Mouse (Mus musculus) liver, embryonic 14.5 days (tissue): ENCODE data around the gene Serpina9. TPM values are rescaled to one million over a fixed set of nuclear protein-coding genes. Genes with fewer than 3 reads are reported as not detected.

Experiments
- ATAC-seq: fragments of 200-750 bp; cut with Nextera tagmentation; 2 replicates; pipeline ENCODE4 v1.8.0; 2017; ENCODE audit warnings: moderate number of reproducible peaks, mild to moderate bottlenecking, moderate library complexity; ENCODE audit not compliant: insufficient read depth
- DNase-seq, 3 experiments: peaks; one replicate each; pipeline ENCODE4 v3.0.0-alpha.2; 2012 to 2013; ENCODE audit warnings: low read depth in 3 of 3, low spot score in 3 of 3
- H3K27ac ChIP-seq: fragments of 300-500 bp; sonication (generic); 2 replicates; pipeline ENCODE4 v1.5.1; 2014; ENCODE audit warnings: moderate library complexity, mild to moderate bottlenecking, control low read depth, inconsistent platforms
- H3K27me3 ChIP-seq: fragments of 300-500 bp; sonication (generic); 2 replicates; pipeline ENCODE4 v1.6.1; 2014; ENCODE audit warnings: mild to moderate bottlenecking, low read length, moderate library complexity; ENCODE audit not compliant: control insufficient read depth, insufficient read depth
- H3K36me3 ChIP-seq: fragments of 300-500 bp; sonication (generic); replicated peaks from 2 replicates; pipeline ENCODE4 v1.6.1; 2014; ENCODE audit warnings: low read depth; ENCODE audit not compliant: control insufficient read depth, insufficient read depth
- H3K4me1 ChIP-seq, 2 experiments: fragments of 200-500 bp in 1 of 2; fragments of 300-500 bp in 1 of 2; sonication (generic) in 1 of 2; replicated peaks; 2 replicates each; pipeline ENCODE4 v1.6.1; 2012 to 2014; ENCODE audit warnings: antibody characterized with exemption in 1 of 2, inconsistent platforms in 1 of 2, low read length in 1 of 2; ENCODE audit not compliant: control insufficient read depth in 2 of 2, insufficient read depth in 2 of 2
- H3K4me2 ChIP-seq: fragments of 300-500 bp; sonication (generic); 2 replicates; pipeline ENCODE4 v1.6.1; 2014; ENCODE audit warnings: low read depth, mild to moderate bottlenecking, control low read depth, moderate library complexity
- H3K4me3 ChIP-seq, 2 experiments: fragments of 200-500 bp in 1 of 2; fragments of 300-500 bp in 1 of 2; sonication (generic) in 1 of 2; 2 replicates each; pipeline ENCODE4 v1.5.1; 2012 to 2014; ENCODE audit warnings: low read depth in 2 of 2, low read length in 2 of 2, mild to moderate bottlenecking in 2 of 2, control low read depth in 1 of 2, inconsistent platforms in 1 of 2, moderate library complexity in 1 of 2; ENCODE audit not compliant: insufficient read depth in 1 of 2
- H3K9ac ChIP-seq: fragments of 300-500 bp; sonication (generic); replicated peaks from 2 replicates; pipeline ENCODE4 v1.6.1; 2014; ENCODE audit warnings: mild to moderate bottlenecking, control low read depth, moderate library complexity
- H3K9me3 ChIP-seq: fragments of 300-500 bp; sonication (generic); 2 replicates; pipeline ENCODE4 v1.6.1; 2016; ENCODE audit warnings: low read length, mixed read lengths; ENCODE audit not compliant: control insufficient read depth
- CTCF ChIP-seq: IDR thresholded peaks from 2 replicates; pipeline ENCODE4 v1.5.1; 2016; ENCODE audit warnings: antibody characterized with exemption, low read depth, control low read depth
- EP300 ChIP-seq: IDR thresholded peaks from 2 replicates; pipeline ENCODE4 v1.6.1; 2016; ENCODE audit warnings: antibody characterized with exemption, low read depth
- WGBS: fragments of 180-500 bp; shearing (Covaris S2); extraction: QIAGEN DNeasy Blood & Tissue Kit; methylation state at CpG from one replicate; pipeline ENCODE4 v1.1.7; 2014; ENCODE audit not compliant: insufficient replicate concordance; 5-methylcytosine and 5-hydroxymethylcytosine counted together
- polyA plus RNA-seq, 2 experiments: library from polyadenylated mRNA; depleted of rRNA in 1 of 2; stranded (reverse) in 1 of 2; unstranded in 1 of 2; fragments of >200 nt; fragmentation: Nextera tagmentation in 1 of 2; extraction: Ambion mirVana in 1 of 2; gene quantifications; 2 replicates each; pipeline versions ENCODE4 v1.2.1 to v1.2.3; 2012 to 2014

Gene Serpina9
- polyA plus RNA-seq, 2 experiments: not detected

GRCm38 (mm10) chr12:103946243-103946642 lies 67.3 kb downstream of the Serpina9 start:
- ATAC-seq: no peak

More at GRCm38 (mm10) chr12:103946243-103946642, 67.3 kb downstream of the Serpina9 start:
- Histone ChIP-seq H3K4me2 (no peak overlapping the region), H3K36me3 (no peaks in the 10 kb centered on the region), H3K4me1 (no peaks in the 10 kb centered on the region), H3K9ac (no peak overlapping the region), H3K27ac (no peak overlapping the region), H3K4me3 (no peak overlapping the region), H3K27me3 (no peaks in the 10 kb centered on the region), H3K9me3 (no peaks in the 10 kb centered on the region)
- 58% methylated on average over 4 of the region's 4 CpGs for WGBS
- no peak for DNase-seq
- no peak for TF ChIP-seq CTCF
- TF ChIP-seq EP300: no peak

Other genes with a start within 250 kb of the Serpina9 start
- 173 and 195 TPM in 2 replicates for gene Serpina1d, start 240.2 kb downstream of the Serpina9 start, polyA plus RNA-seq (2012; rRNA removed)
- 217 and 229 TPM in 2 replicates for gene Serpina1d, start 240.2 kb downstream of the Serpina9 start, polyA plus RNA-seq (2014; fragmentation: Nextera tagmentation; extraction: Ambion mirVana)
- gene Serpina1b, start 183.4 kb downstream of the Serpina9 start, polyA plus RNA-seq (2012; rRNA removed): 741 and 971 TPM in 2 replicates
- 823 and 862 TPM in 2 replicates for gene Serpina1b, start 183.4 kb downstream of the Serpina9 start, polyA plus RNA-seq (2014; fragmentation: Nextera tagmentation; extraction: Ambion mirVana)
- gene Serpina1a, start 150.2 kb downstream of the Serpina9 start, polyA plus RNA-seq (2012; rRNA removed): 500 and 557 TPM in 2 replicates
- 503 and 519 TPM in 2 replicates for gene Serpina1a, start 150.2 kb downstream of the Serpina9 start, polyA plus RNA-seq (2014; fragmentation: Nextera tagmentation; extraction: Ambion mirVana)
- 186 and 209 TPM in 2 replicates for gene Serpina1c, start 108.9 kb downstream of the Serpina9 start, polyA plus RNA-seq (2012; rRNA removed)
- gene Serpina1c, start 108.9 kb downstream of the Serpina9 start, polyA plus RNA-seq (2014; fragmentation: Nextera tagmentation; extraction: Ambion mirVana): 205 and 208 TPM in 2 replicates
- gene Serpina1e, start 54.8 kb downstream of the Serpina9 start, polyA plus RNA-seq (2012; rRNA removed): 183 and 197 TPM in 2 replicates
- 180 and 197 TPM in 2 replicates for gene Serpina1e, start 54.8 kb downstream of the Serpina9 start, polyA plus RNA-seq (2014; fragmentation: Nextera tagmentation; extraction: Ambion mirVana)
- gene Serpina11, start 23.8 kb downstream of the Serpina9 start, polyA plus RNA-seq (2012; rRNA removed): 7.0 and 7.7 TPM in 2 replicates
- 7.2 and 11.4 TPM in 2 replicates for gene Serpina11, start 23.8 kb downstream of the Serpina9 start, polyA plus RNA-seq (2014; fragmentation: Nextera tagmentation; extraction: Ambion mirVana)
- gene Serpina12, start 30.7 kb upstream of the Serpina9 start, polyA plus RNA-seq (2012; rRNA removed): 0.01 and 0.02 TPM in 2 replicates
- gene Serpina12, start 30.7 kb upstream of the Serpina9 start, polyA plus RNA-seq (2014; fragmentation: Nextera tagmentation; extraction: Ambion mirVana): not detected in 2 replicates
- gene Serpina5, start 87.4 kb upstream of the Serpina9 start, polyA plus RNA-seq (2012; rRNA removed): 0.08 and 0.11 TPM in 2 replicates
- gene Serpina5, start 87.4 kb upstream of the Serpina9 start, polyA plus RNA-seq (2014; fragmentation: Nextera tagmentation; extraction: Ambion mirVana): 0.14 and 0.22 TPM in 2 replicates
- not detected in 2 replicates for gene Serpina3a, start 99.0 kb upstream of the Serpina9 start, polyA plus RNA-seq (2012; rRNA removed)
- not detected in 2 replicates for gene Serpina3a, start 99.0 kb upstream of the Serpina9 start, polyA plus RNA-seq (2014; fragmentation: Nextera tagmentation; extraction: Ambion mirVana)
- gene Serpina3b, start 114.2 kb upstream of the Serpina9 start, polyA plus RNA-seq (2012; rRNA removed): 0.04 and 0.11 TPM in 2 replicates
- gene Serpina3b, start 114.2 kb upstream of the Serpina9 start, polyA plus RNA-seq (2014; fragmentation: Nextera tagmentation; extraction: Ambion mirVana): 0.10 and 0.34 TPM in 2 replicates
- not detected in 2 replicates for gene Serpina3c, start 140.1 kb upstream of the Serpina9 start, polyA plus RNA-seq (2012; rRNA removed)
- gene Serpina3c, start 140.1 kb upstream of the Serpina9 start, polyA plus RNA-seq (2014; fragmentation: Nextera tagmentation; extraction: Ambion mirVana): not detected in 2 replicates
- gene Serpina3f, start 200.8 kb upstream of the Serpina9 start, polyA plus RNA-seq (2012; rRNA removed): 0.08 and 0.11 TPM in 2 replicates
- 0.24 TPM in 2 replicates for gene Serpina3f, start 200.8 kb upstream of the Serpina9 start, polyA plus RNA-seq (2014; fragmentation: Nextera tagmentation; extraction: Ambion mirVana)
- gene Serpina3g, start 222.5 kb upstream of the Serpina9 start, polyA plus RNA-seq (2012; rRNA removed): 0.94 and 0.97 TPM in 2 replicates
- gene Serpina3g, start 222.5 kb upstream of the Serpina9 start, polyA plus RNA-seq (2014; fragmentation: Nextera tagmentation; extraction: Ambion mirVana): 1.2 and 2.0 TPM in 2 replicates
- 0.03 and 0.06 TPM in 2 replicates for gene Serpina3i, start 249.4 kb upstream of the Serpina9 start, polyA plus RNA-seq (2012; rRNA removed)
- gene Serpina3i, start 249.4 kb upstream of the Serpina9 start, polyA plus RNA-seq (2014; fragmentation: Nextera tagmentation; extraction: Ambion mirVana): 0.27 and 0.30 TPM in 2 replicates